Mouse (Mus musculus): ENCODE results near the gene Pde11a. TPM values are rescaled to one million over a fixed set of nuclear protein-coding genes. Genes with fewer than 3 reads are reported as not detected.

Gene Pde11a
- polyA plus RNA-seq, 1 experiment from 2014 or later = 0.13 TPM

DNA sequence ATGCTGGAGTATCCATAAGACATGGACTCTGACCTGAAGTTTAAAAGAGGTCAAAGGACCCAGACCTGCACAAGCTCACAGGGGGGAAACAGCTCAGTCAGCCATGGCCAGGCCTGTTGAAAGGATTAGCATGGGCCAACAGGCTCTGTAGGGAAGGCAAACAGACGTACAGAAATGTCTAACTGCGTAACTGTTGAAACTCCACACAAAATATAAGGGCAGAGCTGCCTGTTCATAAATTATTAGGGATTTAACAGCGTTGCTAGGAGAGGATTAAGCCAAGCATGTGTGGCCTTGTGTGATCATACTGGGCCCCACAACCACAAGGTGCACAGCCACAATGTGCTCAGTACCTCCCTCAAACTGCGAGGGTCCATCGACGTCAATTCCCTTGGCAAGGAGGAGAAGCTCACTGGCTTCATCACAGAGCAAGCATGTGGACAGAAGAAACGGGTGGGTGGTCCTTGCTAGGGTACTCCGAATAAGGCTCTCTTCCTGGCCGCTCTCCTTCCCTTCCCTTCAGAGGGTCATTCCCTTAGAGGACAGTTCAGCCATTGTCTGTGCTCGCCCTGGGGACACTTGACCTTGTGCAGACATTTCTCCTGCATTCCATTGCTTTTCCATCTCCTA, 375.2 kb downstream of the Pde11a start:
- no peak overlapping the region for H3K4me3 ChIP-seq (ENCODE audit: low read length)
- no peak for ATAC-seq (ENCODE audit: low read depth)
- no peaks in the 10 kb centered on the region for H3K27me3 ChIP-seq (ENCODE audit: control insufficient read depth, insufficient read depth, low read depth, low read length)
- no peak overlapping the region for H3K4me2 ChIP-seq (ENCODE audit: low read depth, low read length)
- WGBS = 78% methylated on average over 10 of the region's 10 CpGs
- H3K4me1 ChIP-seq (replicated peaks; ENCODE audit: control insufficient read depth, insufficient read depth, low read length) = peaks cover 27% of the 10 kb centered on the region
- H3K9ac ChIP-seq (ENCODE audit: low read length) = no peak overlapping the region
- no peaks in the 10 kb centered on the region for H3K9me3 ChIP-seq (ENCODE audit: control insufficient read depth, low read length)
- H3K36me3 ChIP-seq (ENCODE audit: control insufficient read depth, insufficient read depth, low read length) = no peaks in the 10 kb centered on the region
- no peak overlapping the region for H3K27ac ChIP-seq (ENCODE audit: low read length)

GRCm38 (mm10) chr2:75960366-75961330, 377.9 kb downstream of the Pde11a start:
- WGBS = 40% methylated on average over 15 of the region's 15 CpGs
- H3K9me3 ChIP-seq (ENCODE audit: control insufficient read depth, low read length) = no peaks in the 10 kb centered on the region
- peak overlapping the region; percentile 25 for H3K4me2 ChIP-seq (ENCODE audit: low read depth, low read length)
- H3K27me3 ChIP-seq (ENCODE audit: control insufficient read depth, insufficient read depth, low read depth, low read length) = no peaks in the 10 kb centered on the region
- H3K4me3 ChIP-seq (ENCODE audit: low read length) = no peak overlapping the region
- H3K27ac ChIP-seq (ENCODE audit: low read length) = peak overlapping the region; percentile 84
- H3K4me1 ChIP-seq (replicated peaks; ENCODE audit: control insufficient read depth, insufficient read depth, low read length) = peaks cover 27% of the 10 kb centered on the region
- H3K9ac ChIP-seq (ENCODE audit: low read length) = peak overlapping the region; percentile 13
- no peaks in the 10 kb centered on the region for H3K36me3 ChIP-seq (ENCODE audit: control insufficient read depth, insufficient read depth, low read length)
- ATAC-seq (ENCODE audit: low read depth) = peak; percentile 58

DNA sequence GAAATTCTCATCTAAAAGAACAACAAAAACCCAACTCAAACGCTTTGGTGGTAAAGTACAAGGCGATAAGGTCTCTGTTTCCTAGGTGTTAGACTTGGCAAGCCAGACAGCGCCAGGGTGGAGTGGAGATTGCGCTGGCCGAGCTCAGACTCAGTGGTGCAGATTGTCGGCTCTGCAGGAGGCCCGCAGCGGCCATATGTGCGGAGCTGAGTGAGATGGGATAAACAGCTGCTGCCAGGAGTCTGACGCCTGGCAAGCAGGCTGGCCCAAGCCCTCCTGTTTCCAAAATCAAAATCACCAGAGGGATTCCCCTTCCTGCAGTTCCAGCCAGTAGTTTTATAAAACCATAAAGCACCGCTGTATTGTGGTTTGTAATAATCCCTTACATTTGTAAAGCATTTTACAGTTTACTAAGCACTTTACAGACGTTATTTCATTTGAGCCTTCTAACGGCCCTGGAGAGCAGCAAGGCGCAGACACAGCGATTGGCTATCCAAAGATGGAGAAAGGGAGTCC, 378.7 kb downstream of the Pde11a start:
- no peak overlapping the region for H3K4me3 ChIP-seq (ENCODE audit: low read length)
- no peaks in the 10 kb centered on the region for H3K9me3 ChIP-seq (ENCODE audit: control insufficient read depth, low read length)
- peak overlapping the region; percentile 48 for H3K9ac ChIP-seq (ENCODE audit: low read length)
- H3K4me2 ChIP-seq (ENCODE audit: low read depth, low read length) = peak overlapping the region; percentile 25
- H3K27ac ChIP-seq (ENCODE audit: low read length) = peak overlapping the region; percentile 84
- peaks cover 27% of the 10 kb centered on the region for H3K4me1 ChIP-seq (replicated peaks; ENCODE audit: control insufficient read depth, insufficient read depth, low read length)
- H3K27me3 ChIP-seq (ENCODE audit: control insufficient read depth, insufficient read depth, low read depth, low read length) = no peaks in the 10 kb centered on the region
- peak; percentile 80 for ATAC-seq (ENCODE audit: low read depth)
- WGBS = 14% methylated on average over 15 of the region's 15 CpGs
- no peaks in the 10 kb centered on the region for H3K36me3 ChIP-seq (ENCODE audit: control insufficient read depth, insufficient read depth, low read length)

DNA sequence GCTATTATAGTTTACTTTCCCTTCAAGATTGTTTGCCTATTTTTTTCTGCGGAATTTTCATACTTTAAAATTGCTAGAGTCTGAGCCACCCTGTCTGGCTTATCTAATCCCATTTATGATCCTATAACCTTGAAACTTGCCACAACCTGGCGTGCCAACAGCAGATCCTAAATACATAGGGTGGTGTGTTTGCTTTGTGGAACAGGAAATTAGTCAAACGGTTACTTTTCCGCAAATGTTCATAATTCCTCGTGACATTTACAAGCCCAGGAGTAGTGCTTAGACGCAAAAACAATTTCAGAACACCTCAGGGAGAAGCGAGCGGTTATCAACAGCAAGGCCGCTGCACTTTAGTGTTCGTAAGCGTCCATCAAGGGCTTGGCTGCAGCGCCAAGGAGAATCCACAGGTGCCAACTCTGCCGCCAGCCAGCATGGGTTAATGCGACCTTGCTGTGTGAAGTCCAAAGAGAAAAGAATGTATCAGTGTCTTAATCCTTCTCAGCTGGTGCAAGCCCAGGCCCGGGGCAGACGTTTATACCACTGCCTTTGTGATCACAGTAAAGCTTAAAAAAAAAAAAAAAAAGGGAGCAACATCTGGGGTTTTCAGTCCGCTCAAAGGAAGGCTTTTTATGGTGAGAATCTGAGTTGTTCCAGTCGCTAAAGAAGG, 379.3 kb downstream of the Pde11a start:
- 0 out of 2 replicates have a peak, but pooled peaks have one; percentile 15 for ATAC-seq (ENCODE audit: low read depth)
- no peaks in the 10 kb centered on the region for H3K27me3 ChIP-seq (ENCODE audit: control insufficient read depth, insufficient read depth, low read depth, low read length)
- H3K36me3 ChIP-seq (ENCODE audit: control insufficient read depth, insufficient read depth, low read length) = no peaks in the 10 kb centered on the region
- no peak overlapping the region for H3K4me3 ChIP-seq (ENCODE audit: low read length)
- H3K27ac ChIP-seq (ENCODE audit: low read length) = peak overlapping the region; percentile 84
- no peaks in the 10 kb centered on the region for H3K9me3 ChIP-seq (ENCODE audit: control insufficient read depth, low read length)
- peaks cover 26% of the 10 kb centered on the region for H3K4me1 ChIP-seq (replicated peaks; ENCODE audit: control insufficient read depth, insufficient read depth, low read length)
- peak overlapping the region; percentile 25 for H3K4me2 ChIP-seq (ENCODE audit: low read depth, low read length)
- H3K9ac ChIP-seq (ENCODE audit: low read length) = peak overlapping the region; percentile 48; the same call in 1 of the 2 replicates
- 22% methylated on average over 18 of the region's 18 CpGs for WGBS

DNA sequence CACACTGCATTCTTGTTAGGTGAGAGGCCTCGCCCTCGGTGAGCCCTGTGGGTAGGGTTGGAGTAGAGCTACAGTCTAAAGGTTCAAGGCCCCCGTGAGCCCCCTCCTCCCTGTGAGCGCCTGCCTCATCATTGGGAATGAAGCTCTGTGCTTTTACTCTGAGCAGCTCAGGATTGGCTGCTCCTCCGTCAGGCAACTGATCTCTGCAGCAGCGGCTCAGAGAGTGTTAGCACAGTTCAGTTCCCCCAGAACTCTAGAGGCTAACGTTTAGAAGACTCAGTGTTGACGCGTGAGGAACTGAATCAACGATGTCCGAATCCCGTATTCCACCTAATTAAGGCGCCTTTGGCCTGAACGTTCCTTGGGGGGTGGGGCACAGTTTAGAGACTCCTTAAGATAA, 382.9 kb downstream of the Pde11a start:
- no peaks in the 10 kb centered on the region for H3K36me3 ChIP-seq (ENCODE audit: control insufficient read depth, insufficient read depth, low read length)
- no peak overlapping the region for H3K27ac ChIP-seq (ENCODE audit: low read length)
- no peak overlapping the region for H3K4me2 ChIP-seq (ENCODE audit: low read depth, low read length)
- WGBS = 38% methylated on average over 14 of the region's 14 CpGs
- no peaks in the 10 kb centered on the region for H3K27me3 ChIP-seq (ENCODE audit: control insufficient read depth, insufficient read depth, low read depth, low read length)
- no peaks in the 10 kb centered on the region for H3K9me3 ChIP-seq (ENCODE audit: control insufficient read depth, low read length)
- H3K4me1 ChIP-seq (replicated peaks; ENCODE audit: control insufficient read depth, insufficient read depth, low read length) = peaks cover 16% of the 10 kb centered on the region
- no peak overlapping the region for H3K9ac ChIP-seq (ENCODE audit: low read length)
- H3K4me3 ChIP-seq (ENCODE audit: low read length) = no peak overlapping the region
- ATAC-seq (ENCODE audit: low read depth) = no peak

DNA sequence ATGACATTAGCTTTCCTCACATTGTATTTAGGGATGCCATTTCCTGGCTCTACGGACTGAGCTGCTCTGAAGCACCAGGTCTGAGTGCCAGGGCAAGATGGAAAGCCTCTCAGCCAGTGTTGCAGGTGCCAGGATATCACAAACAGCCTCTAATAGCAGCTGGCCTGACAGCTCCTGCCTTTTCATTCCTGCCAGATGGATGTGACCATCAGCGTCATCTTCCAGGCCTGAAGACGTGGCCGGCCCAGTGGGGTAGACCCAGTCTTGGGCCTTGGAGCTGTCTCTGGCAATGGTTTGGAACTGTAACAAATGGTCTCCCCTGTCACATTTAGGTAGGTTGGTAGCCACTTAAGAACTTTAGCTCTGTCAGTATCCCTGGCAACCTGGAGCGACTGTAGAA, 385.3 kb downstream of the Pde11a start:
- 85% methylated on average over 5 of the region's 5 CpGs for WGBS
- no peak overlapping the region for H3K4me3 ChIP-seq (ENCODE audit: low read length)
- ATAC-seq (ENCODE audit: low read depth) = no peak

GRCm38 (mm10) chr2:75950685-75951084, 387.9 kb downstream of the Pde11a start:
- H3K4me1 ChIP-seq (replicated peaks; ENCODE audit: control insufficient read depth, insufficient read depth, low read length) = no peaks in the 10 kb centered on the region
- 79% methylated on average over 8 of the region's 8 CpGs for WGBS
- H3K9me3 ChIP-seq (ENCODE audit: control insufficient read depth, low read length) = no peaks in the 10 kb centered on the region
- H3K36me3 ChIP-seq (ENCODE audit: control insufficient read depth, insufficient read depth, low read length) = no peaks in the 10 kb centered on the region
- no peaks in the 10 kb centered on the region for H3K27me3 ChIP-seq (ENCODE audit: control insufficient read depth, insufficient read depth, low read depth, low read length)
- no peak overlapping the region for H3K27ac ChIP-seq (ENCODE audit: low read length)
- no peak for ATAC-seq (ENCODE audit: low read depth)
- H3K4me3 ChIP-seq (ENCODE audit: low read length) = no peak overlapping the region
- H3K9ac ChIP-seq (ENCODE audit: low read length) = no peak overlapping the region
- H3K4me2 ChIP-seq (ENCODE audit: low read depth, low read length) = no peak overlapping the region

More for the DNA sequence above, 385.3 kb downstream of the Pde11a start:
- H3K4me1 ChIP-seq (replicated peaks; ENCODE audit: control insufficient read depth, insufficient read depth, low read length) = no peaks in the 10 kb centered on the region
- H3K9me3 ChIP-seq (ENCODE audit: control insufficient read depth, low read length) = no peaks in the 10 kb centered on the region
- H3K9ac ChIP-seq (ENCODE audit: low read length) = no peak overlapping the region
- H3K27me3 ChIP-seq (ENCODE audit: control insufficient read depth, insufficient read depth, low read depth, low read length) = no peaks in the 10 kb centered on the region
- no peak overlapping the region for H3K27ac ChIP-seq (ENCODE audit: low read length)
- H3K36me3 ChIP-seq (ENCODE audit: control insufficient read depth, insufficient read depth, low read length) = no peaks in the 10 kb centered on the region
- H3K4me2 ChIP-seq (ENCODE audit: low read depth, low read length) = no peak overlapping the region

Data from lung, embryonic 16.5 days (tissue).